Mouse (Mus musculus) thymus, postnatal 0 days (tissue): Measurements from ENCODE around the gene Slc15a2. TPM values are rescaled to one million over a fixed set of nuclear protein-coding genes. Genes with fewer than 3 reads are reported as not detected.

ENCODE experiments used
- DNase-seq: peaks from one replicate; pipeline ENCODE4 v3.0.0-alpha.2; 2015; ENCODE audit warnings: low spot score
- polyA plus RNA-seq: library from polyadenylated mRNA; unstranded; fragments of >200 nt; fragmentation: Nextera tagmentation; extraction: Ambion mirVana; gene quantifications from 2 replicates; pipeline ENCODE4 v1.2.1, GENCODE M21; 2015

Slc15a2 gene
- polyA plus RNA-seq, 1 experiment from 2014 or later: 1.1 TPM

DNA sequence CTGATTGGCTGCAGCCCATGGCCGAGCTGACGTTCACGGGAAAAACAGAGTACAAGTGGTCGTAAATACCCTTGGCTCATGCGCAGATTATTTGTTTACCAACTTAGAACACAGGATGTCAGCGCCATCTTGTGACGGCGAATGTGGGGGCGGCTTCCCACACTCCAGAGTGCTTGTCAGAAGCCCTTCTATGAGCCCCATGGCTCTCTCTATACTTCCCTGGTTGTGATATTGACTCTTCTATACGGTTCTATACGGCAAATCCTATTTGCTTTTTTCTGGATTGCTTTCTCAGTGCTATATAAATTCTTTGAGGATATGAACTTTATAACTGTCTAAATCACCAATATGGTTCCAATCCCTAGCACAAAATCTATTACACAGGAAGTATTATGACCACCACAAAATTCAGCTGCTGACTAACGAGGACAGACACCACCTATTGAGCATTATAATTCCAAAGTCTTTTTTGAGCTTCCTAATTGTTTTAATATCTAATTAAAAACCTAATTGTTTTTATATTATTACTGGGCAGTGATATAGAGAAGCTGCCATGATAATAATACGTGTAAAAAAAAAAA, 14.5 kb downstream of the Slc15a2 start:
- DNase-seq: no peak

DNA sequence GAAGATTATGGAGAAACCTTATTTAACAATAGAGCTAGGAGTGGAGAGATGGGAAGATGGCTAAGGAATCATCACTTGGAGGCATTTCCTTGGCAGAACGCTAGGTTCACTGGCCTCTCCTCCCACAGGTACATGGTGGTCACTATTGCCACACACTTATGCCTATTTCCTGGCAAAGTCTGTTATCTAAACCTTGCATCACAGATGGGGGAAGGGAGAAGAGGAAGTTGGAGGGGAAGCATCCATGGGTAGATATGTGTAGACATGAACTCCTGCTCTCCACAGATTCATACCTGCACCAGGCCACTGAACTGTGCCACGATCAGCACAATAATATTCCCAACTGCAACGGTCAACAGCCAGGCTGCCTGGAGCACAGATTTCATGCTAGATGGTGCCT, 32.8 kb downstream of the Slc15a2 start:
- DNase-seq: no peak

DNA sequence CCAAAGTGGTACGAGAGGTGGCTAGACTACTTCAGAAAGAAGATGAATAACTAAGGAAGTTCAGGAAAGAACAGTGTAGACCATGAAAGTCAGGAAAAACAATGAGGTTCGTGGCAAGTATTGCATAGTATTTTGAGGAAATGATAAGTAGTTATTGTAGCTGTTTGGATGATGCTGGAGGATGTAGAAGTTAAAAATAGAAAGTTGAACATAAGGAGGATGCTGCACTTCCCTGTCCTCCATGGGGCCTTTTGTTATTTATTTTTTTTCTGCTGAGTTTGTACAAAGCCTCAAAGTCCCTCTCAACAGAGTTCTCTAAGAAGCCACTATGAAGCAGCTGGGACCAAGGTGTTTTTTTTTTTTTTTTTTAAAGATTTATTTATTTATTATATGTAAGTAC, 37.0 kb downstream of the Slc15a2 start:
- DNase-seq: no peak

DNA sequence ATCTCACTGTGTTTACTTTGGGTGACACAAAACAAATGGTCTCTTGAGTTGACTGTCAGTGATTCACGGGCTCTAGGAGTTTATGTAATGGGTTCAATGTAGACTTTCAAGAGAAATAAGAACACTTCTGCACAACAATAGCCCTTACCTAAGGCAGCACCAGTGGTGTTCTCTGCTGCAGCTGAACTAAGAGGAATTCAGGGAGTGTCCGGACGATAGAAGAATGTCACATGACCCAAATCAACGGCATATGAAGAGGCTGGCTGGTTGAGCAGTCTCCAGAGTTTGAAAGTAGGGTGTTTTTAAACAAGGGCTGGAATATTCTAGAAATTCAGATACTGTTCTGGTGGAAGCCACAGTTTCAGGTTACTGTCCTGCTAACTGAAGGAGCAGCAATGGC, 37.7 kb downstream of the Slc15a2 start:
- DNase-seq: no peak

DNA sequence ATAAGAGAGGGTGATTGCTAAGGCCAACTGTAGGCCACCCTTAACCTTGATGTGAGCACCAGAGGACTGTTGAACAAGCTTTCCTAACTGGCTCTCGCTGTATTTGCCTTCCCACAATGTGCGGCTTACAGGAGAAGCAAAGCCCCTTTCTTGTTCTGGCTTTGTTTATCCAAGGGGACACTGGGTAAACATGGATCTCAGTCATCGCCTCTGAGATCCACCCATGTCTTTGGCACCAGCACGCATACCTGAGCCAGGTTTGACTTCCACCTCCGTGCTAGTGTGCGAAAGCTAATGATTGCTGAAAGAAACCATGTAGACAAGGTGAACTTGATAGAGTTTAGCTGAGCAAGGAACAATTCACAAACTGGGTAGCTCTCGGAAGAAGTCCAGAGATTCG, 41.2 kb downstream of the Slc15a2 start:
- no peak for DNase-seq

DNA sequence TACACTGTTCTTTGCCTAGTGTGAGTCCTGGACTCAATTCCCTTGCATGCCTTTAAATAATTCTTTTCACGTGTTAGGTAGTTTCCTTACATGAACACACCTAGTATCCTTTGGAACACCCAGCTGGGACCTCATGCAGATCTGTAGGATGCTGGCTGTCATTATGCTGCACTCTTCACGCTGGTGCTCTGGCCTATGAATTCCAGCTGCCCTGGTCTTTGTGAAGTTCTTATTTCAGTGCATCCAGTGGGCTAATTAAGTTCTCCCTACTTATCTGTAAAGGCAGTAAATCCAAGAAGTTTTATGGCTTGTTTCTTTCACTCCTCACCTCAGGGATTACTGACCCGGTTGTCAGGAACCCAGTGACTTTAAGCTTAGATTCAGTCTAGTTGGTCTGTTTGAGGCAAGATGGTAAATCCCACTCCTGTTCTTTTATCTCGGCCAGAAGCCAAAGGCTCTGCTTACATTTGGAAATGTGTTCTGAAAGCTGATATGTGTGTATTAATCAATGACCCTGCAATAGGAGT, 45.3 kb downstream of the Slc15a2 start:
- no peak for DNase-seq

DNA sequence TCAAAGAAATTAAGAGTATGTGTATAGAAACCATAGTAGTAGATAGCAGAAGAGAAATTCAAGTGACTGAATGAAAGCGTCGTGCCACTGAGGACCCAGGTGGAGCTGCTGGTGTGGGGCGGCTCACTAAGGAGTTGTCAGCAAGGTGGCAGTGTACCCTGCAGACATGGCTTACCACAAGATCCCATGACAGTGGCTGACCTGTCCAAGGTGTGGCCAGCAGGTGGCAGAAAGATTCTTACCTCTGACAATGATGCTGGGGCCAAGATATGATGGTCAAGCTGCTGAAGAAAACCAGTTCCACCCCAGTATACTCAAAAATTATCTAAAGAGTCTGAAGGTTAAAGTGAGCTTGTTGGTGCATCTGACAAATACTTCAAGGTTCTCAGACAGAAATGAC, 49.3 kb downstream of the Slc15a2 start:
- DNase-seq: no peak

DNA sequence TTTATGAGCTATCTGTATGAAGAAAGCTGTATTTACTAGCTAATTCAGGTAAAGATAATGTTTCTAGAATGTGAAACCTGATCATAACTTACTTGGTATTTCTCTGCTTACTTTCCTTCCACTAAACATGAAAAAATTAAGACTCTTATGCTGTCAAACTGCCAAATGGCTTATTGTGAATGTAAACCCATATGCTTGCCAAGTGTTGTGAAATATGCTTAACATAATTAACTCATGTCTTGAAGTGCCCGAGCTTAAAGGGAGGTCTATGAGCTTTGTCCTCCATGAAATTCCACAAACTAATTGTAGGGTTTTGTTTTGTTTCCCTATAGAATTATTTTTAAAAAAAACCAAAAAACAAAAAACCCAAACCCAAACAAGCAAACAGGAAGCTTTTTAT, 50.9 kb downstream of the Slc15a2 start:
- DNase-seq: no peak

DNA sequence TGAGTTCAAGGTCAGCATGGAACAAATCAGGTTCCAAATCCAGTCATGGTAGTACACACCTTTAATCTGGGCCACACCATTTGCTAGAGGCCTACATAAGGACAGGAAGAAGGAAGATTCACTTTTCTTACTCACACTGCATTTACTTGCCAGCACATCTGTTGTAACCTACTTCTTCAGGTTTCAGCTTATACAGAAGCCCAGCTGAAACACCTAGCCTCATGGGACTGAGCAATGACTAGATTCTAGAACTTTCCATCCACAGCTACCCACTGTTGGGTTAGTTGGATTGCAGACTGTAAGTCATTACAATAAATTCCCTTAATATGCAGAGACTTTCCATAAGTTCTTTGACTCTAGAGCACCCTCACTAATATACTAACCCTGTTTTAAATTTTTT, 52.2 kb downstream of the Slc15a2 start:
- no peak for DNase-seq

DNA sequence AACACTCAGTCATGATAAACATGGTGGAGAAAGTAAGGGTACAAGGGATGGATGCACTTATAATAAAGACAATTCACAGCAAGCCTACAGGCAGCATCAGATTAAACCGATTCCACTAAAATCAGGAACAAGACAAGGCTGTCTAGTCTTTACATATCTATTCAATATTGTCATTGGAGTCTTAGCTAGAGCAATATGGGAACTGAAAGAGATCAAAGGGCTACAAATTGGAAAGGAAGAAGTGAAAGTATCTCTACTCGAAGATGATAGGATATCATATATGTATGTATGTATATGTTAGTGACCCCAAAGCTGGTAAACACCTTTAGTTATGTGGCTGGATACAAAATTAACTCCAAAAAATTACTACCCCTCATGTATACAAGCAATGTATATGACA, 55.8 kb downstream of the Slc15a2 start:
- no peak for DNase-seq

DNA sequence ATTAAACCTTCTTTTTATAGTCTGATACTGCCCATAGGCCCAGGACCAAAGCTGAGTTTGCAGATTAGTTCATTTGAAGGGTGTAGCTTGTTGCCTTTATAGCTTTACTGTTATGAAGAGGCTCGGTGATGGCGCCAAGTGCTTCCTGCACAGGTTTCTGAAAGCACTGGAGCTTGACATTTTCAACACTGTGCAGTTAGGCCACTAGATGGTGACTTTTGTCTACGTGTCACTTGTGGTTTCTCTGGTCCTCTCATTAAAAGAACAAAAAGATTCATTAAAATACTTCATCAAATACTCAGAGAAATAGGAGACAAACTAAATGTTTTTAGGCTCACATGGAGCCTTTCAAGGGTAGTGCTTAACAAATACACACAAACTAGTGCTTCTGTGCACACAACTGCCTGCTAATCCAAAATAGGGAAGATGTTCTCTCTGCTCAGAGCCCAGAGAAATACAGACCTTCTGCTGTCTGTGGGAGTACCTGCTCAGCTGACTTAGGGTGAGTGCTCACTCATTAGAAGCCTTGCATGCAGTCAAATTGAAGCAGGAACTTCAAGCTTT, 60.8 kb downstream of the Slc15a2 start:
- DNase-seq: no peak

DNA sequence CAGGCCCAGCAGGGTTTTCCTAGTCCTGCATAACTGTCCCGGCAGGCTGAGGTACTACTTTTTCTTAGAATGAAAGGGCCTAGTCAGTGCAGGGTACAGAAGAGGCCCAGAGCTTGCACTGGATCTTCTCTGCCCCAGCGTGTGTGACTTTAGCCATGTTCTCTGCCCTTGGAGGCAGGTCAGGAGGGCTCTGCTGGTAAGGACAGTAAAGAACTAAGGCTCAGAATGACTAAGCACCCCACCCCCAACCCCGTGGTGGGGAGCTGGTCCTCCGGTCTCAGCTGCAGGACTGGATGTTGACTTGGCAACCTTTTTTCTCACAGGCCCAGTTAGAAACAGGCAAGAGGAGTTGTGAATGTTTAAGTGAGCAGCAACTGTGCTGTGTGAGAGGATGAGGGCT, 62.0 kb downstream of the Slc15a2 start:
- no peak for DNase-seq

DNA sequence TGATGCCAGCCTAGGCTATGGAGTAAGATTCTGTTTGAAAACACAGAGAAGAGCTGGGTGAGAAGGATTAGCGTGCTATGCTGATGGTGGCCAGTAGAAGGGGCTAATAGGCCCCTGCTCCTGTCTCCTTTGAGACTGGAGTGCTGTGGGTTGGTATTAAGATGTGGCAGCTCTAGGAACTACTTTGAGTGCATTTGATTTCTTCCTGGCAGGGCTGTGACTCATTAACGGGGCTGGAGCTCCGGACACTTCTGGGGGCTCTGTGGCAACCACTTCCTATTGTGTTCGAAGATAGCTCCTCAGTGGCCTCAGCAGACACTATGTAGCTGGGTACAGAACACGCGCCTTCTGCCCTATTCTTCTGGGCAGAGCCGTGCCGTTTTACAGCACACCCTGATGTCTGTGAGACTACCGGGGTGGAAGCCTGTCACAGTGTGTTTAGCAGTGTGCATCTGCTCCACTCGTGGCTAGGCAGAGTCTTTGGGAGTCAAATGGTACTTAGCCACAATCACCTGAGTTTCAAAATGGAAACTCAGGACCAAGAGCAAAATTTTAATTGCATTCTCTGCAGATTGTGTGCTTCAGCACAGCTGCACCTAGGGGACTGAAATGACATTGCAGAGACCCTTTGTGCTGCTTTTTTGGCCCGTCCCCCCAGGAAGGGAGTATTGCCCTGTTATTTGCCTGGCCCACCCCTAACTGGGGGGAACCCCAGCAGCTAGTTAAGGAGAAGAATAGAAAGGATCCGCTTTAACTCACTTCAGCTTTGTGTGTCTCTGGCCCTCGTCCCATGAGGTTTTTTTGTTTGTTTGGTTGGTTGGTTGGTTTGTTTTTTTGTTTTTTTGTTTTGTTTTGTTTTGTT, 64.3 kb downstream of the Slc15a2 start:
- DNase-seq: no peak

DNA sequence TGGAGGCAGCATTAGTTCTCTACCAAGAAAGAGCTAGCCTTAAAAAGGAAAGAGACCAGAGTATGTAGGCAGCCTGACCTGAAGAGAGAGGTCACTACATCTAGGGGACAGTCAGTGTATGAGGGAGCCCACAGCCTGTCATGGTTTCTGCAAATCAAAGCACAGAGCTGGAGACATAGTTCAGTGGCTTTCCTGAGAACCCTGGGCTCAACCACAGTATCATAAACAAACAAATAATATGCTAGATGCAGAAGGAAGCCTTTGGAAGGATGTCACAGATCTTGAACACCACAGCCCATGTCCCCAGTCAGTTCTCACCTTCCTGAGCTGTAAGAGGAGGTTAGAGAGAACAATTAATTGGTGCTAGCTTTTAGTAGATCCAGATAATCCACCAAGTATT, 66.1 kb downstream of the Slc15a2 start:
- DNase-seq: no peak

DNA sequence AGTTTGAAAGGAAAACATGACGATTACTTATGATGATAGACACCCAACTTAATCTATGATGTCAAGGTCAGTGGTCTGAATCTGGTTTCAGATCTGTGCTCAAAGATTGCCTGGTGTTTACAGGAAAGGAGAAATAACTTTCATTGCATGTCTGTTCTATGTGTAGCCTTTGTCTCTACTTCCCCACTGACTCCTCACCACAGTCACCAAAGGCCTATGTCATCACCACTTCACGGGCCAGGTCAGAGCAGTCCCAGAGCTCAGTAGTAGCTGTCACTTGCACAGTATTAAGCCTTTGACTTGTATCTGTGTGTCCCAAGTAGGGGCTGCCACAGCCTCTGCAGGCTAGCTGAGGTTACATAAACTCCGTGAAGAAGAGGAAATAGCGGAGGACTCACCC, 67.3 kb downstream of the Slc15a2 start:
- no peak for DNase-seq

DNA sequence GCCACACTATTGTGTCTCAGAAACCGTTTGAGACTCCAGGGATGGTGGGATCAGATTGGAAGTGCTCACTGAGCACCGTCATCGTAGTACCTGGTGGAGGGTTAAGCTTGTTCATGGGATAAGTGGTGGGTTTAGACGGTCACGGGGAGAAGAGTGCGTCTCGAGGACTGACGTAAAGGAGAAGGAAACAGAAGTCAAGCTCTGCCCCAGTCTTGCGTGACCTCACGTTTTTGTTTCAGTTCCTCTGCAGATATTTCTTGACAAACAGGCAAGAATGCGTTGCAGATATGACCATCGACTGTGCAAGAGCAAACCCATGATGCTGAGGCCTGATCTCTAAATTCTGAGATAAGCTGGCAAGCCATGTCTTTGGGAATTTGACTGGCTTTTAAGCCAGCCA, 73.0 kb downstream of the Slc15a2 start:
- no peak for DNase-seq

DNA sequence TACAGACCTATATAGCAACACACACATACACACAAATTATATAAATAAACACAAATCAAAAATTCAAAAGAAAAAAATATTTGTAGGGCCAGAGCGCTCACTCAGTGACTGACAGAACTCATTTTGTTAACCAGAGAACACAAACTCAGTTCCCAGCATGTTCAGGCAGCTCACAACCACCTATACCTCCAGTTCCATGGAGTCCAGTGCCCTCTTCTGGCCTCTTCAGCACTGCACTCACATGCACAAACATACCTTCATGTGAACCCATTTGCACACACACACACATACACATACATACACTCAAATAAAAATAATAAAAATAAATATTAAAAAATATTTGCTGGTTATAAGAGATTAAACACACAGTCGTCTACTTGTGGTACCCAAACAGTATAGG, 74.0 kb downstream of the Slc15a2 start:
- DNase-seq: no peak

DNA sequence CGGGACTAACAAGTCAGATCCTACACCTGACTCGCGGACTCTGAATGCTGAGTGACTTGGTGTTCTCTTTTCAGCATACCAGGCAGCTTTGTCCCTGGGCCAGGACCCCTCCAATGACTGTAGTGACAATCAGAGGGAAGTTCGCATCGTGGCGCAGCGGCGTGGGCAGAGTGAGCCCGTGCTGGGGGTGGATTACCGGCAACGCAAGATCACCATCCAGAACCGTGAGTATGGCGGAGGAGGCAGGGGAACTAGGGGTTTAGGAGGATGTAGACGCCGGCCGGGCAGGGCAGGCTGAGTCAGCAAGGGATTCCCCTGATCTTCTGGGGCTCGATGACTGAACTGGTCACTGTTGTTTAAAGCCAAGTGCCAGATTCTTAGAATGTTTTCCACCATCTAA, 75.4 kb downstream of the Slc15a2 start:
- no peak for DNase-seq

DNA sequence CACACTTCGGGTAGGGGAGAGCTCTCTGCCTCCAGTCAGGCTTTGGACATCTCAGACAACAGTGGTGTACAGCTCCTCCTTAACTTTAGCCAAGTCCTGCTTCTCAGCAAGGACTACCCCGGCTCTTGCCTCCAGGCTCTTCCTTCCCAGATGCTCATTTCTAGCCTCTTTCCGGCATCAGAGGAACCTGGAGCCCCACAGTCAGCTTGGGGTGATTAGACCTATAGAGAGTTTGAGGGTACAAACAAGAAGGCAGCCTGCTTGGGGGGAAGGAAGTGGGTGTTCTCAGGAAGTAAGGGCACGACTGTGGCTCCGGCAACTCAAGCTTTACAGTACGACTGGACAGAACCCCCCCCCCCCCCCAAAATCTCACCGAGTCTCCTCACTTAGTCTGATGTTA, 76.0 kb downstream of the Slc15a2 start:
- no peak for DNase-seq

DNA sequence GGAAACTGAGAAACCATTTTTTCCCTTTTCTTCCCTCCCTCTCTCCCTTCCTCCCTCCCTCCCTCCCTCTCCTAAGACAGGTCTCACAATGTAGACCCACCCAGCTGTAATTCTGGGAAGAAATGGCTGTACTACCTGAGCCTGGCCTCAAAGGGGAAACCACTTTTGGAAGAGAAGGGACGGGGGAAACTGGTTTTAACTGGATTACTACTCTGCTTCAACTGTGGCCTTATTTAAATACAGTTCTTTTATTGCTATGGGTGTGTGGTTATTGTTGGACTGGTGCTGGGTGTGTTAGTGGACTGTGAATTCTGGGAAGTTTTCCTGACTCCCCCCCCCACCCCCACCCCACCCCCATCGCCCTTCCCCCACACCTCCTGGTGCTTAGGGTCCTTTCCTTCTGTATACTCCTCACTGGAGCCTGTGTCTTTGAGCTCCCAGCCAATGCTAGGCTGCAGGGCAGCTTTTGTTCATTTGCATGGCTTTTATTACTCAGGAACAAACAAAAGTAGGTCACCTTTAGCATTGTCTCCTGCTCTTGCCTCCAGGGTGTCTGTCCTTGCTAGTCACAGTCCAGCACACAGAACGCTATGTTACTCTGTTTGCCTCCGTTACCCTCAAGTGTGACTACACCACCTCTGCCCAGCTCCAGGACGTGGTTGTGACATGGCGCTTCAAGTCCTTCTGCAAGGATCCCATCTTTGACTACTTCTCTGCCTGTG, 76.9 kb downstream of the Slc15a2 start:
- no peak for DNase-seq

DNA sequence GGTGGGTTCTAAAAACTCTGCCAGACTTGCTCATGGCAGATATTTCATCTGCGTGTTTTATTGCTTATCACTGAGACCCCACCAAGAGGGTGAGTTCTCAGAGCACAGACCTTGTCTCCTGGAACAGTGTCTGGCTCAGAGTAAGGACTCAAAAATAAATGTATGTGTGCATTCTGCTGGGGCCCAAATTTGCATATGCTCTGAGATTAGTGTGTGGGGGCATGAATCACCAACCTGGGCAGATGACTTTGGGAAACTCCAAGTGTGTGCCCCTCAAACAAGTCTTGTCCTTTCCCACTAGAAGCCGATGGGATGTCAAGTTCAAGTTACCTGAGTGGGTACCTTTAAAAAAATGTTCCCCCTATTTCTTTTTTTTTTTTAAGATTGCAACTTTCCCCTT, 84.3 kb downstream of the Slc15a2 start:
- no peak for DNase-seq
